Mouse (Mus musculus) monocyte, adult 5-6 weeks (primary cell): ENCODE measurements at regions not wholly inside any gene's neighbourhood (a gene's known extent, or its start where the extent isn't known, plus 50 kb on each side); places are given as distances from the start of the nearest gene placed in this dataset.
A peak's percentile ranks its signal among the peaks of the same experiment; 100 is the strongest.
"Not testable (repeated sequence)": the region's sequence is repeated elsewhere in the genome, so short reads cannot be mapped to it uniquely, and the experiment has no call there.

ENCODE experiments used
- ATAC-seq: fragments of 153-309, 156-312 bp; replicated peaks from 2 replicates; pipeline ENCODE4 v1.8.0; 2017; ENCODE audit warnings: mild to moderate bottlenecking; ENCODE audit not compliant: low TSS enrichment, insufficient number of reproducible peaks, severe bottlenecking, poor library complexity, low FRiP score

- ATAC-seq = no peak
Measured at GRCm38 (mm10) chr1:7388627-7389026, 2580.9 kb downstream of the Gm37988 start.

GRCm38 (mm10) chr1:7393508-7393907 lies 2585.8 kb downstream of the Gm37988 start:
- ATAC-seq = no peak

- ATAC-seq = no peak
Measured at GRCm38 (mm10) chr1:7394161-7394560, 2586.5 kb downstream of the Gm37988 start.

- ATAC-seq = peak; percentile 63
Measured at GRCm38 (mm10) chr1:7395527-7395926, 2587.8 kb downstream of the Gm37988 start.

GRCm38 (mm10) chr1:7396867-7397806 lies 2589.4 kb downstream of the Gm37988 start:
- peak; percentile 61 for ATAC-seq

GRCm38 (mm10) chr1:7397807-7398446 lies 2590.2 kb downstream of the Gm37988 start:
- peak; percentile 92 for ATAC-seq

GRCm38 (mm10) chr1:7398678-7399218 lies 2591.1 kb downstream of the Gm37988 start:
- no peak for ATAC-seq

- ATAC-seq = not testable (repeated sequence)
Measured at GRCm38 (mm10) chr1:7405651-7406050, 2598.0 kb downstream of the Gm37988 start.

GRCm38 (mm10) chr1:7414444-7414843 lies 2606.8 kb downstream of the Gm37988 start:
- ATAC-seq = no peak

- no peak for ATAC-seq
Measured at GRCm38 (mm10) chr1:7451660-7452155, 2644.0 kb downstream of the Gm37988 start.

GRCm38 (mm10) chr1:7454931-7455330 lies 2647.2 kb downstream of the Gm37988 start:
- ATAC-seq = no peak

GRCm38 (mm10) chr1:7457895-7458294 lies 2650.2 kb downstream of the Gm37988 start:
- no peak for ATAC-seq

- ATAC-seq = no peak
Measured at GRCm38 (mm10) chr1:7494096-7494495, 2686.4 kb downstream of the Gm37988 start.

- ATAC-seq = no peak
Measured at GRCm38 (mm10) chr1:7499042-7499441, 2691.3 kb downstream of the Gm37988 start.

- ATAC-seq = no peak
Measured at GRCm38 (mm10) chr1:7502363-7502762, 2694.7 kb downstream of the Gm37988 start.

- ATAC-seq = no peak
Measured at GRCm38 (mm10) chr1:7518791-7519190, 2711.1 kb downstream of the Gm37988 start.

GRCm38 (mm10) chr1:7533506-7533905 lies 2725.8 kb downstream of the Gm37988 start:
- ATAC-seq = no peak

- no peak for ATAC-seq
Measured at GRCm38 (mm10) chr1:7535191-7535590, 2727.5 kb downstream of the Gm37988 start.

- ATAC-seq = no peak
Measured at GRCm38 (mm10) chr1:7543492-7543891, 2735.8 kb downstream of the Gm37988 start.
